Mouse (Mus musculus): ENCODE measurements at regions not wholly inside any gene's neighbourhood (a gene's known extent, or its start where the extent isn't known, plus 50 kb on each side); places are given as distances from the start of the nearest gene placed in this dataset.

DNA sequence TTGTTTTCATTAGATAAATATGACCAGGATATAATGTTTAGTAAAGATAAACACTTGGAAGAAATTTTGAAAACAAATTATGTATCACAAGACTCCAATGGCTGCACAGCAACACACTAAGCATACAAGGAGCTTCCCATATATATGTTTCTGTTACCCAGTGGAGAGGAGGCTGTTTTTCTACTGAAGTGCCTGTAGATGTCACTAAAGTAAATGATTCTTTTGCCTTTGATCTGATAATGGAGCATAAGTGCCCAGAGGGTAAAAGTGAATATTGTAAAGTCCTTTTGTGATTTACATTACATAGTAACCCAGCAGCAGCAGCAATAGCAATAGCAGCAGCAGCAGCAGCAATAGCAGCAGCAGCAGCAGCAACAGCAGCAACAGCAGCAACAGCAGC lies 226.3 kb downstream of the Ahr start:
- H3K27ac ChIP-seq (ENCODE audit: control insufficient read depth, insufficient read depth, low read depth, low read length, poor library complexity), result no peak overlapping the region
- H3K4me1 ChIP-seq (ENCODE audit: control insufficient read depth, insufficient read depth, low read length), result no peaks in the 10 kb centered on the region
- TF ChIP-seq CTCF (IDR thresholded peaks at IDR 0.05; ENCODE audit: control insufficient read depth, insufficient read depth, low read length), result no peak
- no peak for TF ChIP-seq POLR2A (IDR thresholded peaks at IDR 0.05; ENCODE audit: borderline replicate concordance, control insufficient read depth, low read depth, low read length)
- no peak overlapping the region for H3K4me3 ChIP-seq (replicated peaks; ENCODE audit: control insufficient read depth, low read depth, low read length)

DNA sequence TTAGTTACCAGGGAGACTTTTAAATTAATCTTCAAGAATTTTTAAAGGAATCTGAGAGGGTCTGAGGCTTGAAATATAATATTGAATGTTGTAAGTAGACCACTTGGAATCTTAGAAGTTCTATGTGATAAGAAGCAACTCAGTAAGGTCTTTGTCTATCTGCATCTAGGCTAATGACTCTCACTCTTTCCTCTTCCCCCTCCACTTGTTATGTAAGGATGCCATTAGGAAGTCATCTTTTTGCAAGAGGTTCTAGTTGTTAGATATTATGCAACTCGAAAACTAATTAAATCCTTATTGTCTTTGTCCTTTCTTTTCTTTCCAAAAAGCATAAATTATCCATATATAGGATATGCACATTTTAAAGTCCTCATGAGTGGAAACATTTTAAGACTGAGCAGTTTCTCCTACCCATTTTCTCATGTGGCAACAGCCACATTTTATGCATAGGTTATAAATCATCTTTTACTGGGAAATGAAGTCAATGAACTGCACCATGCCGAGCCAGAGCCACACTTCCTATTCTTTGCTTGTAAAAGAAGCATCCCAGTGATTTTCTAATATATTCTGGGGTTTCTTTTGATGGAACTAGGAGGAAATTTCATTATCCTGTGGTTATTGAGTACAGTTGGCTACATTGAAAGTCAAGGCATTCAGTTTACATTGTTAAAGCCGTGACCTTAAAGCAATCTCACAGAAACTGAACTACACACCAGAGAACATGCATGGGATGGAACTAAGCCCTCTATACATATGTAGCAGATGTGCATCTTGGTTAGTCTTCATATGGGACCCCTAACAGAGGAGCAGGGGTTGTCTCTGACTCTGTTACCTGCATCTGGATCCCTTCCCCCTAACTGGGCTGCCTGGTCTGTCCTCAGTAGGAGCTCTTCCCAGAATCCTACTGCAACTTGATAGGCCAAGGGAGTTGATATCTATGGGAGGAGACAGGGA lies 230.8 kb downstream of the Ahr start:
- H3K4me1 ChIP-seq (ENCODE audit: control insufficient read depth, insufficient read depth, low read length), result no peaks in the 10 kb centered on the region; the same call in 1 of the 2 replicates
- WGBS, result 32% methylated on average over 3 of the region's 3 CpGs
- TF ChIP-seq CTCF (IDR thresholded peaks at IDR 0.05; ENCODE audit: control insufficient read depth, insufficient read depth, low read length), result no peak
- no peak for TF ChIP-seq POLR2A (IDR thresholded peaks at IDR 0.05; ENCODE audit: borderline replicate concordance, control insufficient read depth, low read depth, low read length)
- no peak overlapping the region for H3K4me3 ChIP-seq (replicated peaks; ENCODE audit: control insufficient read depth, low read depth, low read length)
- H3K27ac ChIP-seq (ENCODE audit: control insufficient read depth, insufficient read depth, low read depth, low read length, poor library complexity), result no peak overlapping the region

GRCm38 (mm10) chr12:35303188-35303587 lies 231.7 kb downstream of the Ahr start:
- WGBS, result 32% methylated on average over 2 of the region's 2 CpGs
- Histone ChIP-seq H3K27ac (ENCODE audit: control insufficient read depth, insufficient read depth, low read depth, low read length, poor library complexity) (no peak overlapping the region), H3K4me1 (ENCODE audit: control insufficient read depth, insufficient read depth, low read length) (no peaks in the 10 kb centered on the region; the same call in 1 of the 2 replicates), H3K4me3 (replicated peaks; ENCODE audit: control insufficient read depth, low read depth, low read length) (no peak overlapping the region)
- TF ChIP-seq CTCF (IDR thresholded peaks at IDR 0.05; ENCODE audit: control insufficient read depth, insufficient read depth, low read length) (no peak), POLR2A (IDR thresholded peaks at IDR 0.05; ENCODE audit: borderline replicate concordance, control insufficient read depth, low read depth, low read length) (no peak)

DNA sequence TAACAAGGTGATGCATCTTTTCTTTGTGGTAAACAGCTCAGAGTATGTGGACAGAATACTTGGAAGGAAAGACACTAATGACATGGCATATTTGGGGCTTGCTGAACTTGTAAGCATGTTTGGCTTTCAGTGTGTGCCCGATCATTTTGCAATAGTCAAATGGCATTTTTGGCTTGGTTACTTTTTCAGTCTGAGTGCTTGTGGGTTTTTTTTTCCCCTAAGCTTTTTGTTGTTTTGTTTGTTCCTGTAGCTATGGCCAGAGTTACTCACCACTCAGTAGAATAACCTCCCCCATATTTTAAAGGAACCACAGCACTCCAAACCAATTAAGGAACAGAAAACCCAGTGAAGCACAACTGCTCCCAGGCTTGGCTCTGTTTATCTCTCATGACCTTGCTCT lies 240.2 kb downstream of the Ahr start:
- WGBS, result 38% methylated on average over 1 of the region's 1 CpGs
- no peaks in the 10 kb centered on the region for H3K4me1 ChIP-seq (ENCODE audit: control insufficient read depth, insufficient read depth, low read length)
- no peak overlapping the region for H3K4me3 ChIP-seq (replicated peaks; ENCODE audit: control insufficient read depth, low read depth, low read length)
- TF ChIP-seq POLR2A (IDR thresholded peaks at IDR 0.05; ENCODE audit: borderline replicate concordance, control insufficient read depth, low read depth, low read length) (no peak), CTCF (IDR thresholded peaks at IDR 0.05; ENCODE audit: control insufficient read depth, insufficient read depth, low read length) (no peak)
- no peak overlapping the region for H3K27ac ChIP-seq (ENCODE audit: control insufficient read depth, insufficient read depth, low read depth, low read length, poor library complexity)

- 57% methylated on average over 2 of the region's 2 CpGs for WGBS
- no peak overlapping the region for H3K4me3 ChIP-seq (replicated peaks; ENCODE audit: control insufficient read depth, low read depth, low read length)
- no peak overlapping the region for H3K27ac ChIP-seq (ENCODE audit: control insufficient read depth, insufficient read depth, low read depth, low read length, poor library complexity)
- TF ChIP-seq CTCF (IDR thresholded peaks at IDR 0.05; ENCODE audit: control insufficient read depth, insufficient read depth, low read length), result no peak
- no peak for TF ChIP-seq POLR2A (IDR thresholded peaks at IDR 0.05; ENCODE audit: borderline replicate concordance, control insufficient read depth, low read depth, low read length)
- H3K4me1 ChIP-seq (ENCODE audit: control insufficient read depth, insufficient read depth, low read length), result no peaks in the 10 kb centered on the region
Measured at GRCm38 (mm10) chr12:35293566-35293965, 241.3 kb downstream of the Ahr start.

DNA sequence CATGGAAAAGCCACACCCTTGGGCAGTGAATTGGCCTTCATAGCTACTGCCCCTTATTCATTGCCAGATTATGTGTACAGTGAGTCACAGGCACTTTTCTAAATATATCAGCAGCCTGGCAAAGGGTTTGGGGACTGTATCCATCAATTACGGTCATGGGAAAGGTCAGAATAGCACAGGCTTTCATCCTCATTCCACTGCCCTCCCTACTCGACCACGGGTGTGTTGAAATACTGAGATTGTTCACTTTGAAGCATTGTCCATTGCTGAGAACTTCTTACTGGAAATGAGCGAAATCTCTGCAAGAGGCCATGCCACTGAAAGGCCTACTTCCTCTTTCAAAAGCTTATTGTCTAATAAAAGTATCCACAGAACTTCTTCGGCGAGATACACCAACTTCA lies 242.9 kb downstream of the Ahr start:
- WGBS, result 32% methylated on average over 6 of the region's 6 CpGs
- no peak for TF ChIP-seq CTCF (IDR thresholded peaks at IDR 0.05; ENCODE audit: control insufficient read depth, insufficient read depth, low read length)
- TF ChIP-seq POLR2A (IDR thresholded peaks at IDR 0.05; ENCODE audit: borderline replicate concordance, control insufficient read depth, low read depth, low read length), result no peak
- H3K4me3 ChIP-seq (replicated peaks; ENCODE audit: control insufficient read depth, low read depth, low read length), result no peak overlapping the region
- no peak overlapping the region for H3K27ac ChIP-seq (ENCODE audit: control insufficient read depth, insufficient read depth, low read depth, low read length, poor library complexity)
- no peaks in the 10 kb centered on the region; the same call in 1 of the 2 replicates for H3K4me1 ChIP-seq (ENCODE audit: control insufficient read depth, insufficient read depth, low read length)

GRCm38 (mm10) chr12:35287974-35288373 lies 241.0 kb downstream of the Snx13 start:
- Histone ChIP-seq H3K4me3 (replicated peaks; ENCODE audit: control insufficient read depth, low read depth, low read length) (no peak overlapping the region), H3K27ac (ENCODE audit: control insufficient read depth, insufficient read depth, low read depth, low read length, poor library complexity) (no peak overlapping the region), H3K4me1 (ENCODE audit: control insufficient read depth, insufficient read depth, low read length) (no peaks in the 10 kb centered on the region; the same call in 1 of the 2 replicates)
- TF ChIP-seq CTCF (IDR thresholded peaks at IDR 0.05; ENCODE audit: control insufficient read depth, insufficient read depth, low read length) (no peak), POLR2A (IDR thresholded peaks at IDR 0.05; ENCODE audit: borderline replicate concordance, control insufficient read depth, low read depth, low read length) (no peak)
- WGBS, result 41% methylated on average over 2 of the region's 2 CpGs

- H3K27ac ChIP-seq (ENCODE audit: control insufficient read depth, insufficient read depth, low read depth, low read length, poor library complexity), result no peak overlapping the region
- no peaks in the 10 kb centered on the region; the same call in 1 of the 2 replicates for H3K4me1 ChIP-seq (ENCODE audit: control insufficient read depth, insufficient read depth, low read length)
- no peak for TF ChIP-seq CTCF (IDR thresholded peaks at IDR 0.05; ENCODE audit: control insufficient read depth, insufficient read depth, low read length)
- H3K4me3 ChIP-seq (replicated peaks; ENCODE audit: control insufficient read depth, low read depth, low read length), result no peak overlapping the region
- WGBS, result 62% methylated on average over 3 of the region's 3 CpGs
Measured at GRCm38 (mm10) chr12:35287570-35287969, 240.6 kb downstream of the Snx13 start.

Data from bone marrow, adult 2 months (tissue).